Mouse (Mus musculus): ENCODE results near the gene 0610010F05Rik. TPM values are rescaled to one million over a fixed set of nuclear protein-coding genes. Genes with fewer than 3 reads are reported as not detected.

Gene 0610010F05Rik
- polyA plus RNA-seq (2015; fragmentation: Illumina TruSeq; extraction: RNeasy Lipid Tissue Mini Kit (QIAGEN cat#74804); ENCODE audit: insufficient read depth, low read depth, low replicate concordance), result 2.3 TPM

DNA sequence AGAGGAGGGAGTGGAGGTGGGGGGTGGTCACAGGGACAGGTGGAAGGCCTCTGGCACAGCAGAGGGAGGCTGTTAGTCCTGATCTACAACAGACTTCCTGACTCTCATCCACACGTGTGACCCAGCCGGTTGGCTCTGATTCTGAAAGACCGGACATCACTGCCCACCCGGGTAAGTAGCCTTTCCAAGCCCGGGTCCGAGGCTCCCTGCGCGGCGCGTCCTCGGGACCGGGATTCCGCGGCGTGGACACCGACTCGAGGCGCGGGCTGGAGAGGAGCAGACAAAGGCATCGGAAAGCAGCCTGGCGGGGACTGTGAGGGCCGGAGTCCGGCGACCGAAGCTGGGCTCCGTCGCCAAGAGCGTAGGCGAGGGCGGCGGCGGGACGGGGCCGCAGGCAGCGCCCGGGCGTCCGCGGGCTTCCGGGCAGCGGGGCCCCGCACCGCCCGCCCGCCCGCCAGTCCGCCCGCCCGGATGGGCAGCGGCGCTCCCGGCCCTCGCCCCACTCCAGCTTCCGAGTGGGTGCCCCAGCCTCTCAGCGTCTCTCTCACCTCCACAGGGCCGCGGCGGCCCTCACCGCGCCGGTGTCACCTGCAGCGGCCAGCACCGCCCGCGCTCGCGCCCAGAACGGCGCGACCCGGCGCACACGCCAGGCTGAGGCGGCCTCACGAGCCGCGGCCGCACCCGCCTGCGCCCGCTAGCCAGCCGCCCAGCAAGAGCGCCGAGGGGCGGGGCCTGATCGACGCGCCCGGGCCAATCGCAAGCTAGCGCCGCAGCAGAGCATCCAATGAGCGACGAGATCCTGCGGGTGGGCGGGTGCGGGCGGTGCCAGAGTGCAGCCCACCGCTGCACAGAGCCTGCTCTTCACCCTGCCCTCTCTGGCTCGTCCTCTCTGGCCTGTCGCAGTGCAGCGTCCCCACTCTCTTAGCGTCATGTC lies at the start of gene 0610010F05Rik:
TSS of gene 0610010F05Rik (minus strand) at position 695 of the 934 bp plus-strand sequence.

GRCm38 (mm10) chr11:23665798-23666501 lies 32.5 kb upstream of the 0610010F05Rik start, which contains the start of gene Pex13:
TSS of gene Pex13 (minus strand) at chr11:23665959.

DNA sequence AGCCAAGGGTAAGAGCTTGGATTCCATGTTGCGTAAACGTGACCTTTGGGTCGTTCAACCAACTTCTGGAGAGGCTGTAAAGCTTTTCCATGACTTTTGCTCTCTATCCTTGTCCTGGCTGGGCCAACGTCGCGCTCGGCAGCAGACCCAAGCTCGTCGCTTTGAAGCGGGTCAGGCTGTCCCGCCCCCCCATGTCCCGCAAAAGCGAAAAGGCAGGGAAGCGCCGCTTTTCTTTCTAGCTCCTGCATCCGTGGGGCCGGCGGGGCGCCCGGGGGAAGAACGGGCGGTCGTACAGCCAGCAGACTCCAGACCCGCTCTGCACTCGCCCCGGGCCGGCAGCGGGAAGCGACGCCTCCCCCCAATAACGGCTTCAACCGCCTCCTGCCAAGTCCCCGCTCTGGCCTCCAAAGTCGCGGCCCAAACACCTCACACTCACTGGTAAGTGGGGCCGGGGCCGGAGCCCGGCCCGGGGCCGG lies 31.9 kb upstream of the 0610010F05Rik start, which contains the start of gene Pus10:
TSS of gene Pus10 (plus strand) at position 364 of the 476 bp plus-strand sequence.

DNA sequence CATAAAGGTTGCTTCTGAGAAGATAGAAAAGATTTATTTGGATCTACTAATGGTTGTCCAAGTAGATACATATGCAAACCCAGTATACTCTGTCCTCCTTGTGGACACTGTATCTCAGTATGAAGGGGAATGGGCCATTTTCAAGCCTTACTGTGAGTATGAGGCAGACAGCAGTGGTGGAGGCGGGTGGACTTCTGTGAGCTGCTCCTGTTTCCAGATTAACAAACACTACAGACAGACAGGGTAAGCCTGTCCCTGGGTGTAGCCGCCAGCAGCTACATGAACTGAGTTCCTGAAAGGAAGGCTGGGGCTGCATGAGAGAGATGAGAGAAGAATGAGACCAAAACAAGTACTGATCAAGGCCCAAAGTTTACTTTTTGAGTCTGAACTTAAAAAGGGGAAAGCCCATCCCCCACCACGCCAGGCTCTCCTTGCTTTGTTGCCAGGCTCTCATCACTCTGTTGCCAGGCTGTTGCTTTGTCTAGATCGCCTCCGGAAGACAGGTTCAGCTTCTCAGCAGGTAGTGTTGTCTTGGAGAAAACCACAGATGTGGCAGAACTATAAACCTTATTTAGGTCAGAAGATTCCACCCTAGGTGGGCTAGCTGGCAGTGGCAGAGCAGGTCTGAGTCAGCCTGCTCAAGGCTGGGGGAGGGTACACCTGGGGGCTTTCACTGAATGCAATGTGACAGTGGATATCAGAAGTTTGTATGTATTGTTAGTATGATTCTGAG lies 112.8 kb downstream of the 0610010F05Rik start, which contains the start of gene 1700093K21Rik:
TSS of gene 1700093K21Rik (minus strand) at position 683 of the 733 bp plus-strand sequence.

Other genes starting within 250 kb of the 0610010F05Rik start
- 10.3 TPM for gene Ahsa2, start 135.6 kb downstream of the 0610010F05Rik start, polyA plus RNA-seq (2015; fragmentation: Illumina TruSeq; extraction: RNeasy Lipid Tissue Mini Kit (QIAGEN cat#74804); ENCODE audit: insufficient read depth, low read depth, low replicate concordance)
- gene 1700093K21Rik, start 112.5 kb downstream of the 0610010F05Rik start, polyA plus RNA-seq (2015; fragmentation: Illumina TruSeq; extraction: RNeasy Lipid Tissue Mini Kit (QIAGEN cat#74804); ENCODE audit: insufficient read depth, low read depth, low replicate concordance), result 1.6 TPM
- 2.2 TPM for gene Pus10, start 32.0 kb upstream of the 0610010F05Rik start, polyA plus RNA-seq (2015; fragmentation: Illumina TruSeq; extraction: RNeasy Lipid Tissue Mini Kit (QIAGEN cat#74804); ENCODE audit: insufficient read depth, low read depth, low replicate concordance)
- gene Pex13, start 32.3 kb upstream of the 0610010F05Rik start, polyA plus RNA-seq (2015; fragmentation: Illumina TruSeq; extraction: RNeasy Lipid Tissue Mini Kit (QIAGEN cat#74804); ENCODE audit: insufficient read depth, low read depth, low replicate concordance), result 3.9 TPM
- gene Rel, start 137.3 kb upstream of the 0610010F05Rik start, polyA plus RNA-seq (2015; fragmentation: Illumina TruSeq; extraction: RNeasy Lipid Tissue Mini Kit (QIAGEN cat#74804); ENCODE audit: insufficient read depth, low read depth, low replicate concordance), result 0.68 TPM